Mouse (Mus musculus): Measurements from ENCODE around the gene Arid3c.
"Not testable (repeated sequence)": the region's sequence is repeated elsewhere in the genome, so short reads cannot be mapped to it uniquely, and the experiment has no call there.

Gene Arid3c

GRCm38 (mm10) chr4:41731052-41731765, at the start of gene Arid3c:
Gene Arid3c, minus strand, starts transcription at chr4:41731142.
- peak; percentile 43 to 54 for DNase-seq

DNA sequence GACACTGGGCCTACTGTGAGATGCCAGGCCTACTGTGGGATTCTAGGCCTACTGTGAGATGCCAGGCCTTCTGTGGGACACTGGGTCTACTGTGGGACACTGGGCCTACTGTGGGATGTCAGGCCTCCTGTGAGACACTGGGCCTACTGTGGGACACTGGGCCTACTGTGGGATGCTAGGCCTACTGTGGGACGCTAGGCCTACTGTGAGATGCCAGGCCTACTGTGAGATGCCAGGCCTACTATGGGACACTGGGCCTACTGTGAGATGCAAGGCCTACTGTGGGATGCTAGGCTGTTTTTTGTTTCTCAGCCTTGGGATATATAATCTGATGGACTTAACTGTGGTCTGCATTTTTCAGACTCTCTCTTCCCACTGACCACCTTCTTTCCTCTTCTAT, 44.9 kb upstream of the Arid3c start:
- not testable (repeated sequence) for DNase-seq

DNA sequence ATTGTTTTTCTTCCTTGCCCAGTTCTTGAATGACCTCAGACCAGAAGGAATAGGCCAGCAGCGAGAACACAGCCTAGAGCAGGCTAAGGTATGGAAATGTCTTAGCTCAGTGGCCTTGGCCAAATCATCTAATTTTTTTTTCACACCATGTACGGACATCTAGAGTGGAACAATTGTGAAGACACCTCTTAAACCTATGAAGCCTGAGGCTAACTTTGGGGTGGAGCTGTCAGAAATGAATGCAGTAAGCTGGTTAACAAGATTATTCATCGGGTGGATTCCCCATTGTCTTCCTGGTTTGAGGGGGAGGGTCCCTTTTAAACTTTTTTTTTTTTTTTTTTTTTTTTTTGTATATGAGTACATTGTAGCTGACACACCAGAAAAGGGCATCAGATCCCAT, 43.6 kb upstream of the Arid3c start:
- DNase-seq = not testable (repeated sequence)

DNA sequence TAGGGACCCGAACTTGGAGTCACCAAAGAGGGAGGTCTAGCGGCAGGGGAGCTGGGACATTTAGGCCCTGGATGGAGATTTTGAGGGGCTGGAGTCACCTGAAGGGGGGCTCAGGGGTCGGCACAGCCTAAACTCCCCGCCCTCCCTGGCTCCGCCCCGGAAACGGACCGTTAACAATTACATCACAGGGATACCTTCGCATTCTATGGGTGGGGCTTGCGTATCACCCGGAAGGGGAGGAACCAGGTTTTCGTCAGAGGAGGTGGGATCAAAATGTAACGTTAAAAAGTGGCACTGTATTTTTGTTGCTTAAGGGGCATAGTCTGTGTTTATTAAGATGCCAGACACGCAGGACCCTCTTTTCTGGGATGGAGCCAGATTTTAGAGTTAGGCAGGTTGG, 43.1 kb upstream of the Arid3c start, which contains the start of gene Ccl27a:
Gene Ccl27a, minus strand, starts transcription at position 246 of the 400 bp plus-strand sequence.
- peak; percentile 67 to 82 for DNase-seq

DNA sequence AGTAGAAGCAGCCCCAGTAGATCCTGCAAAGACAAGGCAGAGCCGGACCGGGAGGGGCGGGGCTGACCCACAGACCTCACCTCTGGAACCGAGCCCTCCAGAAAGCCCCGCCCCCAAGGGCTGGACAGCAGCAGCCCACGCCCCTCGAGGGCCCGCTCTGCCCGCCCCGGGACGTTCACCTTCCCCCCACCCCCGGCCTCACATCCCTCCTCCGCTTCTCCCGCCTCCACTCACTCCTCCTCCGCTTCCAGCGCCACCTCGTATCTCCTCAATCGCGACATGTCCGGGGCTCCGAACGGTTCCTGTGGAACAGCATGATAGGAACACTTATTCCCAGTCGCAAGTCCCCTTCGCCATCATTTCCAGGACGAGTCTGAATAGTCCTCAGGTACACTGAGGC, 42.6 kb upstream of the Arid3c start:
- peak; percentile 52 to 56 for DNase-seq

DNA sequence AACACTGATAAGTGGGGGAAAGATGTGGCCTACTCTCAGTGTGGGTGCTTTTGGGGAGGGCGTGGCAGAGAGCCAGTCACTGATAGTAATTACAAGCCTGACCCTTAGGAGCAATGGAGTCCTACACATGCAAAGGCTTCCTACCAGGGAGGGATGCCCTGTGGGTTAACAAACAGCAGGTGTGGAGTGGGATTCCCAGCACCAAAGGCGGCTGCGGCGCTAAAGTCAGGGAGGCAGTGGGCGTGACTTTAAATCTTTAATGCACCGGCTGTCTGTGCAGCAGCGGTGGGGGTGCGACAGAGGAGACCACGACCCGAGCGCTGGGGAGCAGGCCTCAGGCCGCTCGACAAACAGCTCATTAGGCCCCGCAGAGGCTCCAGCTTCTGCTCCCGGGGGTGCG, 42.0 kb upstream of the Arid3c start:
- not testable (repeated sequence) for DNase-seq

DNA sequence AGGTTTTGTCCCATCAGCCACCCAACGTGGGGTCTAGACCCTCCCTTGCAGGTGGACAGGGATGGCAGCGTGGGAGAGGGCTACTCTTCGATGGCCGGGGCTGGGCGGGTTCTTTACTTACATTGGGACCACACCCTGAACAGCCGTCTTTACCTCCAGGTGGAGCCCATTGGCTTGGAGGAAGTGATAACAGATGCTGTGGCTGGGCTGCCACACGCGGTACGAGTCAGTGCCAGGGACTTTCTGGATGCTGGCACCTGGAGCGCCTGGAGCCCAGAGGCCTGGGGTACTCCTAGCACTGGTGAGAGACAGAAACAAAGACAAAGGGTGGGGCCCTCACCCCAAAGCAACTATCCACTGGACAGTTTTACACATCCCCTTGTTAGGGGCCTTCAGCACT, 36.4 kb upstream of the Arid3c start:
- not testable (repeated sequence) for DNase-seq

GRCm38 (mm10) chr4:41763176-41763575, 32.2 kb upstream of the Arid3c start:
- DNase-seq = not testable (repeated sequence)

DNA sequence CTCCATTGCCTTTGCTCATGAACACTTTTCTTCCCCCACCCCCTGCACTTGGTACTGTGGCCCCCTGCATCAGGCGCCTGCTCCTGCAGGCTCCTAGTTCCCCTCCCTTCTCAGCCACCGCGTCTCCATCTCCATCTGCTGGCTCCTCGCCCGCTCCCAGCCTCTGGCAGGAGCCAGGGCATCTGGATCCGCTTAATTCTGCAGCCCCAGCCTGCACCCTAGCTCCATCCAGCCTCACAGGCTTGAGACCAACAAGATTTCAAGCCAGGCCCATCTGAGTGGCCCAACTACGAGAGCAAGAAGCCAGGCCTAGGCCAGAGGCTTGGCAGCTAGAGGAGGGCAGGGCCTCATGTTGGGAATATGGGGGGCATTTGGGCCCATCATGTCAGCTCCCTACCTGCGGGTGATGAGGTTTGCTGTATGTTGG, 31.8 kb upstream of the Arid3c start:
- DNase-seq = not testable (repeated sequence)

DNA sequence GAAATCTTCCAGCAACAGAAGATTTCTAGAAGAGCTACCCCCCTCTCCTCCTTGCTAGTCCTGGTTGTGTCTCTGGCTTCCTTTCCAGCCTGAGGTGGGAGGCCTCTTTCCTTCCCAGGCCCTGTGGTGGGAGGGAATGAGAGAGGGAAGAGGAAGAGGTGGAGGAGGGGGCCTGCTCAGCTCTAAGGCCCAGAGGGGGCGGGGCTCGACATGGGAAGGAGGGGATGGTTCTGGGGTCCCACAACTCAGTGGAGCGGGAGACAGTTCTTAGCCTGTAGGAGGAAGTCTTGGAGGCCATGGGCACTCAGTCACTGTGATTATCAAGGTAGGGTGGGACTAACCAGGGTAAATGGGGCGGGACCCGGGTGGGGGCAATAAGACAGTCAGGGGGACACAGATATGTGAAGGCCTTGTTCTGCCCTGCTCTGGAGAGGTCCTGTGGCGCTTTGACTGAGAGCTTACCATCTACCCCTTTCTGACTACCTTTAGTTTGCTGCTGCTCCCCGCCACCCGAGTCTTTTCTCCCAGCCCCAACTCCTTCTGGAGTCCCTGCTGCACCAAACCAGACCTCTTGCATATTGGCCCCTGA, 31.3 kb upstream of the Arid3c start:
- DNase-seq = no peak

DNA sequence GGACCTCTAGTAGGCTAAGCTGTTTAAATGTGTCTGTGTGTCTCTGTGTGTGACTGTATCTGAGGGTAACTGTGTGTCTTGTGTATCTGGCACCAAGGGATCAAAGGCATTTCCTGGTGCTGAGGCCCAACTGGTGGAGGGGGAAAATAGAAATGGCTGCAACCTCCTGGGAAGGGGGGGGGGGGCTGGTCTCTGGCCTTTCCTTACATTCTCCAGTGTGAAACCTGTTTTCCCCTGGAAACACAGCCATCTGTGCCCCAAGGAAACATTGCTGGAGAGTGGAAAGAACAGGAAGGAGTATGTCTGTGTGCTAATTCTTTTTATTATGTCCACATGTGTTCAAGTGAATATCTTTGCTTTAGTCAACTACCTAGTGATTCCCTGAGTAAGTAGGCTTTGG, 30.7 kb upstream of the Arid3c start:
- DNase-seq = no peak

- no peak for DNase-seq
Measured at GRCm38 (mm10) chr4:41760911-41761310, 30.0 kb upstream of the Arid3c start.

- peak; percentile 60 to 66 for DNase-seq
Measured at GRCm38 (mm10) chr4:41760288-41760721, 29.4 kb upstream of the Arid3c start.

- DNase-seq = no peak
Measured at GRCm38 (mm10) chr4:41759656-41760287, 28.8 kb upstream of the Arid3c start.

DNA sequence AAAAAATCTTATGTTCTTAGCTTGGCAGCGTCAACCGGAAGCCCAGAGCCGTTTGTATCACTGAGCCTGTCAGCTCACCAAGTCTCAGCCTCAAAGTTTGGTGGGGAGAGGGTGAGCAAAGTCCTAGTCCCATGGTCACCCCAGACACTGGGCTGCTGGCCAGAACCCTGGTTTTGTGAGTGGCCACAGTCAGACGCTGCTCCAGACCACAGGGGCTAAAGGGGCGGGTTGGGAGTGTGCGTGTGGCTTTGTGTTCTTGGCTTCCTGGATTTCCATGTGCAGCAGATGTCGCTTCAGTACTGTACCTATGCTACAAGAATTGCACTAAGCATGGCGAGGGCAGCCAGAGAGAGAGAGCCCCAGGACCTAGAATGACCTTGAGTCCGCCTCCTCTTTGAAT, 28.3 kb upstream of the Arid3c start:
- no peak for DNase-seq

DNA sequence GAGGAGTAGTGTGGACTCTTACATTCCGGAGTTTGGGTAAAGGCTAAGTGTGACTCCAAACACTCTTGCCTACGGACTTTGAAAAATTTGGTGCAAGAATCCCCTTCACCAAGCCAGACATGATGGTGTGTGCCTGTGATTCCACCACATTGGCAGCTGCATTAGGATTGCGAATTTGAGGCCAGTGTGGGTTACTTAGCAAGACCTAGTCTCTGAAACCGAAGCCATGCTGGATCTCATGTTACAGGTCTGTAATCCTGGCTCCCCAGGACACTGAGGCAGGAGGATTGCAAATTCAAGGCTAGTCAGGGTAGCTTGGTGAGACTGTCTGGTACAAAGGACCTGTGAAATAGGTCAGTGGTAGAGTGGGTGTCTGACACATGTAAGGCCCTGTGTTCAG, 27.8 kb upstream of the Arid3c start:
- DNase-seq = no peak

GRCm38 (mm10) chr4:41758021-41758420, 27.1 kb upstream of the Arid3c start:
- DNase-seq = no peak

GRCm38 (mm10) chr4:41757321-41757720, 26.4 kb upstream of the Arid3c start:
- no peak for DNase-seq

- no peak for DNase-seq
Measured at GRCm38 (mm10) chr4:41756440-41756839, 25.5 kb upstream of the Arid3c start.

GRCm38 (mm10) chr4:41755338-41756305, 24.7 kb upstream of the Arid3c start, which contains the start of gene Sigmar1:
Gene Sigmar1, minus strand, starts transcription at chr4:41756157.
- DNase-seq = peak; percentile 87 to 91

- no peak for DNase-seq
Measured at GRCm38 (mm10) chr4:41754797-41755337, 23.9 kb upstream of the Arid3c start, which contains the start of gene Galt. Gene Galt, plus strand, starts transcription at chr4:41755228.

DNA sequence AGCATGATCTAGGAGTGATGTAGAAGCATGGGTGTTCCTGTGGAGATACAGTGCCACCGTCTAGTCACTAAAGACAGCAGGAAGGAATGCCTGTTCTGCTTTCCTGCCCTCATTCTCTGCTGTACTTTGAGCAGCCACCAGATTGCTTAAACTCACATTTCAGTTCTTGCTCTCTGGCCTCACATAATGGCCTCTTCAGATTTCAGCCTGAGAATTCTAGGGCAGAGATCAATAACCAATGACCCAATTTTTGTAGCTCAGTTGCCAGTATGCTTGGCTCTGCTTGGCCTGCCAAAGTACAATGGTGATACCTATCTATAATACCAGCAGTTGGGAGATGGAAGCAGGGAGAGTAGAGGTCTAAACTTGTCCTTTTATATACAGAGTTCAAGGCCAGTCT, 14.1 kb upstream of the Arid3c start:
- no peak for DNase-seq

All from thymus, adult 18-20 months (tissue).